Mouse (Mus musculus) hindbrain, embryonic 14.5 days (tissue): ENCODE results near the gene Plcl2. TPM values are rescaled to one million over a fixed set of nuclear protein-coding genes. Genes with fewer than 3 reads are reported as not detected.

Source experiments
- ATAC-seq: fragments of 200-750 bp; cut with Nextera tagmentation; 2 replicates; pipeline ENCODE4 v1.8.0; 2017; ENCODE audit warnings: moderate number of reproducible peaks, mild to moderate bottlenecking, moderate TSS enrichment, moderate library complexity; ENCODE audit not compliant: low FRiP score
- DNase-seq: peaks from one replicate; pipeline ENCODE4 v3.0.0-alpha.2; 2015; ENCODE audit warnings: low spot score
- H3K27ac ChIP-seq: fragments of 300-500 bp; sonication (generic); 2 replicates; pipeline ENCODE4 v1.5.1; 2014; ENCODE audit warnings: mild to moderate bottlenecking, moderate library complexity
- H3K27me3 ChIP-seq: fragments of 300-500 bp; sonication (generic); 2 replicates; pipeline ENCODE4 v1.6.1; 2014; ENCODE audit warnings: mild to moderate bottlenecking, low read length, mixed read lengths; ENCODE audit not compliant: control insufficient read depth, insufficient read depth
- H3K36me3 ChIP-seq: fragments of 300-500 bp; sonication (generic); replicated peaks from 2 replicates; pipeline ENCODE4 v1.6.1; 2014; ENCODE audit not compliant: control insufficient read depth, insufficient read depth
- H3K4me1 ChIP-seq: fragments of 300-500 bp; sonication (generic); replicated peaks from 2 replicates; pipeline ENCODE4 v1.6.1; 2014; ENCODE audit warnings: antibody characterized with exemption, low read length, mixed read lengths; ENCODE audit not compliant: control insufficient read depth, insufficient read depth
- H3K4me2 ChIP-seq: fragments of 300-500 bp; sonication (generic); replicated peaks from 2 replicates; pipeline ENCODE4 v1.6.1; 2014; ENCODE audit warnings: mild to moderate bottlenecking, moderate library complexity
- H3K4me3 ChIP-seq: fragments of 300-500 bp; sonication (generic); replicated peaks from 2 replicates; pipeline ENCODE4 v1.5.1; 2014; ENCODE audit warnings: mild to moderate bottlenecking, low read length
- H3K9ac ChIP-seq: fragments of 300-500 bp; sonication (generic); 2 replicates; pipeline ENCODE4 v1.6.1; 2014
- H3K9me3 ChIP-seq: fragments of 300-500 bp; sonication (generic); 2 replicates; pipeline ENCODE4 v1.6.1; 2016; ENCODE audit warnings: low read length; ENCODE audit not compliant: control insufficient read depth
- WGBS: fragments of 180-500 bp; shearing (Covaris S2); extraction: QIAGEN DNeasy Blood & Tissue Kit; methylation state at CpG from one replicate; pipeline ENCODE4 v1.1.7; 2014; 5-methylcytosine and 5-hydroxymethylcytosine counted together
- polyA plus RNA-seq: library from polyadenylated mRNA; unstranded; fragments of >200 nt; fragmentation: Nextera tagmentation; extraction: Ambion mirVana; gene quantifications from 2 replicates; pipeline ENCODE4 v1.2.1, GENCODE M21; 2014

Gene Plcl2
- 14.6 and 17.5 TPM in 2 replicates for polyA plus RNA-seq

DNA sequence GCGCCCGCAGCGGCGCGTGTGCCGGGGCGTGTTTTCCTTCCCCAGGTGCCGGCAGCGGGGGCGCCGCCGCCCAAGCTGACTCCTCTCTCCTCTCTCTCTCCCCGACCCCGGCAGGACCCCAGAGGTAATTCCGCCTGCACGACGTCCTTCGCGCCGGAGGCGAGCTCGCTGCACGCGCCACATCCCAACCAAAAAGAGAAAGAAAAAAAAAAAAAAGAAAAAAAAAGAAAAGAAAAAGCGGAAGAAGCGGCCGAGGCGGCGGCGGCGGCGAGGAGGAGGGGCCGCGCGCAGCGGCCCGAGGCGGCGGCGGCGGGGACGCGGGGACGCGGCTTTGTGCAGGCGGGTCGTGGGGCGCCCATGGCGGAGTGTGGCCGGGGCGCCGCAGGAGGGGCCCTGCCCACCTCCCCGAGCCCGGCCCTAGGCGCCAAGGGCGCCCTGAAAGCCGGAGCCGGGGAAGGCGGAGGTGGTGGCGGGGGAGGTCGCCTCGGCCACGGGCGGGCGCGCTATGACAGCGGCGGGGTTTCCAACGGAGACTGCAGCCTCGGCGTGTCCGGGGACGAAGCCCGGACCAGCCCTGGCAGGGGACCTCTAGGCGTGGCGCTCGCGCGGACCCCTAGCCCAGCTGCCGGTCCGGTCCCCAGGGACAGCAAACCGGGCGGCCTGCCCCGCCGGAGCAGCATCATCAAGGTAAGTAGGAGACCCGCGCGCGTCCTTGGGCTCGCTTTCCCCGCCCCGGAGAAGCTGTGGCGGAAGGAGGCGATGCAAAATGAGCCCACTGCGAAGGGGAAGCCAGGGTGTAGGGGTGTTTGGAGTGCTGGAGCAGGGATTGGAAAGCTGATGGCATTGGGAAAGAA, at the start of gene Plcl2:
Gene Plcl2, plus strand, starts transcription at position 153 of the 854 bp plus-strand sequence.
- Histone ChIP-seq H3K36me3 (no peaks in the 10 kb centered on the region), H3K4me3 (peak within 1 kb of the TSS; percentile 97), H3K27me3 (no peaks in the 10 kb centered on the region), H3K9me3 (no peaks in the 10 kb centered on the region), H3K27ac (peak within 1 kb of the TSS; percentile 95), H3K9ac (peak within 1 kb of the TSS; percentile 97), H3K4me1 (peaks cover 27% of the 10 kb centered on the region), H3K4me2 (peak within 1 kb of the TSS; percentile 72)
- DNase-seq (peak; percentile 62), ATAC-seq (peak; percentile 73)
- WGBS: 0% methylated on average over 64 of the region's 95 CpGs

DNA sequence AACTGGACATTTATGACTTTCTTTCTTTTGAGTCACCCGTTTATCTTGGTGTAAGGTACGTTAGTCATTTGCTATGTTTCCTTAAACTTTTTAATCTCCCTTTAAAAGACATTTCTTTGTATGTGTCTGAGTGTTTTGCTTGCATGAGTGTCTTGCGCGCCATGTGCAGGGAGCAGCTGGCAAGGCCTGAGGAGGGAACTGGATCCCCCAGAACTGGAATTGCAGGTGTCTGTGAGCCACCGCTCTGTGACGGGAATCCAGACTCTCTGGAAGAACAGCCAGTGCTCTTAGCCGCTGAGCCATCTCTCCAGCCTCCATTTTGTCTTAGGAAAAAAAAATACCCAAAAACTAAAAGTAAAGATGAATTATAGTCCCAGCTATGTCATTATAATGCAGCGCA, 48.9 kb upstream of the Plcl2 start:
- H3K4me3 ChIP-seq: no peak overlapping the region
- 87% methylated on average over 8 of the region's 8 CpGs for WGBS
- DNase-seq (no peak), ATAC-seq (no peak)
- no peaks in the 10 kb centered on the region for H3K27me3 ChIP-seq
- H3K9me3 ChIP-seq: no peaks in the 10 kb centered on the region
- no peak overlapping the region for H3K4me2 ChIP-seq
- H3K4me1 ChIP-seq: no peaks in the 10 kb centered on the region
- H3K27ac ChIP-seq: no peak overlapping the region
- no peaks in the 10 kb centered on the region for H3K36me3 ChIP-seq
- no peak overlapping the region for H3K9ac ChIP-seq

DNA sequence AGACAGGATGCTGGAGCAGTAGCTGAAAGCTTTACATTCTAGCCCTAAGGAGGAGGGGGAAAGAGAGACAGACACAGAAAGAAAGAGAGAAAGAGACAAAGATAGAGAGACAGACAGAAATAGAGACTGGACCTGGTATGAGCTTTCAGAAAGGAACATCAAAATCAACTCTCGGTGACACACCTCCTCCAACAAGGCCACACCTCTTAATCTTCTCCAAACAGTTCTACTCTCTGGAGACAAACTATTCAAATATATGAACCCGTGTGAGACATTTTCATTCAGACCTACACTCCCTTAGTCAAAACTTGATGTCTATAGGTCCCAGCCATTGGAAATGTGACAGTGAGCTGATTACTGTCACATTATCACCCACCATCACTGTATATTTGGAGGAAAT, 41.8 kb upstream of the Plcl2 start:
- ATAC-seq (no peak), DNase-seq (no peak)
- no peaks in the 10 kb centered on the region for H3K27me3 ChIP-seq
- H3K36me3 ChIP-seq: no peaks in the 10 kb centered on the region
- no peak overlapping the region for H3K9ac ChIP-seq
- H3K4me2 ChIP-seq: no peak overlapping the region
- H3K4me1 ChIP-seq: peaks cover 16% of the 10 kb centered on the region
- H3K27ac ChIP-seq: no peak overlapping the region
- H3K4me3 ChIP-seq: no peak overlapping the region
- no peaks in the 10 kb centered on the region for H3K9me3 ChIP-seq
- WGBS: 96% methylated on average over 2 of the region's 2 CpGs

DNA sequence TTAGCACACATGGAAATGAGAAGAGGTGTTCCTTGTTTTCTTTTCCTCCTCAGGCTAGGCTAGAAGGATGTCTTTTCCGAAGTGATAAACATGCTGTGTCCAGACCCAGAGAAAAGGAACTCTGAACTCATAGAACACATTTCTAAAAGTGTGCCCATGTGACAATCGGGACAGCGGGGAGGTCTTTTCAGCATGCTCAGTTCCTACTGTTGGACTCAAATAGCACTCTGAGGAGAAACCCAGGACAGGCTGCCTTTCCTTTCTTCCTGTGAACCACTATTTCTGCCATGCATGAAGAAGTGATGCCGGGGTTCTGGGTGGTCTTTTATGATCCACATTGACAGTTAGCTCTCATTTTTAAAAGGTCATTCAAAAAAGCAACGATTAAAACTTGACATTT, 40.1 kb upstream of the Plcl2 start:
- no peaks in the 10 kb centered on the region for H3K27me3 ChIP-seq
- H3K27ac ChIP-seq: 0 out of 2 replicates have a peak overlapping the region, but pooled peaks have one; percentile 12
- H3K4me3 ChIP-seq: no peak overlapping the region
- 56% methylated on average over 5 of the region's 5 CpGs for WGBS
- DNase-seq (no peak), ATAC-seq (no peak)
- no peaks in the 10 kb centered on the region for H3K36me3 ChIP-seq
- H3K9ac ChIP-seq: no peak overlapping the region
- H3K9me3 ChIP-seq: no peaks in the 10 kb centered on the region
- peaks cover 16% of the 10 kb centered on the region for H3K4me1 ChIP-seq
- no peak overlapping the region for H3K4me2 ChIP-seq

- Histone ChIP-seq H3K9ac (no peak overlapping the region), H3K36me3 (no peaks in the 10 kb centered on the region), H3K4me2 (peak overlapping the region; percentile 51), H3K27me3 (no peaks in the 10 kb centered on the region), H3K9me3 (no peaks in the 10 kb centered on the region), H3K27ac (peak overlapping the region; percentile 66), H3K4me3 (peak overlapping the region; percentile 14), H3K4me1 (peaks cover 16% of the 10 kb centered on the region)
- peak; percentile 80; the same call in 1 of the 2 replicates for ATAC-seq
- DNase-seq: peak; percentile 79
- WGBS: 10% methylated on average over 13 of the region's 13 CpGs
These were observed 39.4 kb upstream of the Plcl2 start for GRCm38 (mm10) chr17:50469543-50470431.

DNA sequence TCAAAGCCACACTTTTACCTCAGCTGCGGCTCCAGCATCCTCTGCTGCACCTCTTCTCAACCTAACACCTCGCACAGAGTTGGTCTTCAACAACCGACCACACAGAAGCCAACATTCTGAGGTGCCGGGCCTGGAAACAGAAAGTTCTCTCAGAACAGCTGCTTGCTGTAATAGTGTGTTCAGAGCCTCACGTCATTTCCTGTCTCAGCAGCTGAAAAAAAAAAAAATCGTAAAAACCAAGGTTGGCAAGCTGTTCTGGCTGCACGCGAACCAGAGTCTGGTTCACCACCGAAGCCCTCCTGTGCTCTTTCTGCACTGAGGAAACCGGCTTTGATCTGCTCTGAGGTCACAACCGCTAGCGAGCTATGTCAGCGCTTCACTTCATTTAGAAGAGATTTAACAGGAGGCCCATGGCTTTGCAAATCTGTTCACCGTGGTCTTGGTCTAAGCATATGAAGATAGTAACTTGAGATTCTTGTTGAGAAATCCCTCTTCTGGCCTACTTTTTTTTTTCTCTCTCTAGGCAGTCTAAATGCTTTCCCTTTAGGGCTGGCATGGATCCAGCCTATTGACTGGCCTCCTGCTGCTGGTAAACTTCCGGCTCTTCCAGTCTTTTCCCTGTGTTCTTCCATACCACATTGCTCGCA, 38.6 kb upstream of the Plcl2 start:
- peak overlapping the region; percentile 8; the same call in 1 of the 2 replicates for H3K4me3 ChIP-seq
- peak overlapping the region; percentile 51 for H3K4me2 ChIP-seq
- H3K4me1 ChIP-seq: peaks cover 16% of the 10 kb centered on the region
- no peaks in the 10 kb centered on the region for H3K9me3 ChIP-seq
- H3K27me3 ChIP-seq: no peaks in the 10 kb centered on the region
- peak; percentile 32; the same call in 1 of the 2 replicates for ATAC-seq
- no peaks in the 10 kb centered on the region for H3K36me3 ChIP-seq
- H3K9ac ChIP-seq: no peak overlapping the region
- 39% methylated on average over 16 of the region's 16 CpGs for WGBS
- DNase-seq: peak; percentile 49
- H3K27ac ChIP-seq: peak overlapping the region; percentile 66

GRCm38 (mm10) chr17:50471230-50471629, 38.0 kb upstream of the Plcl2 start:
- no peaks in the 10 kb centered on the region for H3K27me3 ChIP-seq
- DNase-seq (no peak), ATAC-seq (no peak)
- no peaks in the 10 kb centered on the region for H3K36me3 ChIP-seq
- H3K9ac ChIP-seq: no peak overlapping the region
- H3K9me3 ChIP-seq: no peaks in the 10 kb centered on the region
- H3K4me2 ChIP-seq: no peak overlapping the region
- 74% methylated on average over 3 of the region's 3 CpGs for WGBS
- H3K4me1 ChIP-seq: peaks cover 16% of the 10 kb centered on the region
- H3K27ac ChIP-seq: no peak overlapping the region
- no peak overlapping the region for H3K4me3 ChIP-seq

GRCm38 (mm10) chr17:50477277-50477676, 31.9 kb upstream of the Plcl2 start:
- no peaks in the 10 kb centered on the region for H3K36me3 ChIP-seq
- ATAC-seq (no peak), DNase-seq (no peak)
- no peak overlapping the region for H3K9ac ChIP-seq
- H3K9me3 ChIP-seq: no peaks in the 10 kb centered on the region
- WGBS: 89% methylated on average over 4 of the region's 4 CpGs
- no peak overlapping the region for H3K4me3 ChIP-seq
- no peak overlapping the region for H3K4me2 ChIP-seq
- no peaks in the 10 kb centered on the region for H3K4me1 ChIP-seq
- H3K27ac ChIP-seq: no peak overlapping the region
- H3K27me3 ChIP-seq: no peaks in the 10 kb centered on the region

- Histone ChIP-seq H3K4me1 (no peaks in the 10 kb centered on the region), H3K27ac (no peak overlapping the region), H3K27me3 (no peaks in the 10 kb centered on the region), H3K36me3 (no peaks in the 10 kb centered on the region), H3K4me2 (no peak overlapping the region), H3K4me3 (no peak overlapping the region), H3K9ac (no peak overlapping the region), H3K9me3 (no peaks in the 10 kb centered on the region)
- WGBS: 73% methylated on average over 7 of the region's 7 CpGs
- ATAC-seq (no peak), DNase-seq (no peak)
These were observed 28.3 kb upstream of the Plcl2 start for GRCm38 (mm10) chr17:50480867-50481266.
